Mouse (Mus musculus): ENCODE results near the gene Hacd2. TPM values are rescaled to one million over a fixed set of nuclear protein-coding genes. Genes with fewer than 3 reads are reported as not detected.
A peak's percentile ranks its signal among the peaks of the same experiment; 100 is the strongest.

Gene Hacd2
- polyA plus RNA-seq, 1 experiment from 2014 or later, result 28.9 TPM

- H3K9ac ChIP-seq (replicated peaks; ENCODE audit: low read depth, low read length), result no peak overlapping the region
- no peaks in the 10 kb centered on the region for H3K9me3 ChIP-seq (ENCODE audit: control insufficient read depth, low read length)
- no peaks in the 10 kb centered on the region for H3K27me3 ChIP-seq (ENCODE audit: control insufficient read depth, insufficient read depth, low read length)
- peak overlapping the region; percentile 31; the same call in 1 of the 2 replicates for H3K4me2 ChIP-seq (ENCODE audit: low read depth, low read length)
- ATAC-seq (ENCODE audit: low read depth), result no peak
- no peak overlapping the region for H3K4me3 ChIP-seq (ENCODE audit: low read depth, low read length)
- H3K36me3 ChIP-seq (ENCODE audit: control insufficient read depth, insufficient read depth, low read length), result no peaks in the 10 kb centered on the region
- no peaks in the 10 kb centered on the region; the same call in 1 of the 2 replicates for H3K4me1 ChIP-seq (ENCODE audit: control insufficient read depth, insufficient read depth, low read length)
- WGBS, result 45% methylated on average over 11 of the region's 11 CpGs
- no peak overlapping the region for H3K27ac ChIP-seq (ENCODE audit: low read depth, low read length)
Measured at GRCm38 (mm10) chr16:34999986-35000385, 22.2 kb upstream of the Hacd2 start.

- no peaks in the 10 kb centered on the region for H3K36me3 ChIP-seq (ENCODE audit: control insufficient read depth, insufficient read depth, low read length)
- H3K4me3 ChIP-seq (ENCODE audit: low read depth, low read length), result no peak overlapping the region
- peak overlapping the region; percentile 31; the same call in 1 of the 2 replicates for H3K4me2 ChIP-seq (ENCODE audit: low read depth, low read length)
- no peak for ATAC-seq (ENCODE audit: low read depth)
- no peaks in the 10 kb centered on the region; the same call in 1 of the 2 replicates for H3K4me1 ChIP-seq (ENCODE audit: control insufficient read depth, insufficient read depth, low read length)
- no peak overlapping the region for H3K27ac ChIP-seq (ENCODE audit: low read depth, low read length)
- no peaks in the 10 kb centered on the region for H3K9me3 ChIP-seq (ENCODE audit: control insufficient read depth, low read length)
- no peaks in the 10 kb centered on the region for H3K27me3 ChIP-seq (ENCODE audit: control insufficient read depth, insufficient read depth, low read length)
- 2% methylated on average over 10 of the region's 10 CpGs for WGBS
- H3K9ac ChIP-seq (replicated peaks; ENCODE audit: low read depth, low read length), result no peak overlapping the region
Measured at GRCm38 (mm10) chr16:35000923-35001560, 21.2 kb upstream of the Hacd2 start.

GRCm38 (mm10) chr16:35004356-35004755, 17.9 kb upstream of the Hacd2 start:
- no peaks in the 10 kb centered on the region for H3K36me3 ChIP-seq (ENCODE audit: control insufficient read depth, insufficient read depth, low read length)
- no peaks in the 10 kb centered on the region; the same call in 1 of the 2 replicates for H3K4me1 ChIP-seq (ENCODE audit: control insufficient read depth, insufficient read depth, low read length)
- no peak overlapping the region for H3K4me3 ChIP-seq (ENCODE audit: low read depth, low read length)
- no peak overlapping the region for H3K27ac ChIP-seq (ENCODE audit: low read depth, low read length)
- no peak overlapping the region for H3K4me2 ChIP-seq (ENCODE audit: low read depth, low read length)
- ATAC-seq (ENCODE audit: low read depth), result no peak
- no peak overlapping the region for H3K9ac ChIP-seq (replicated peaks; ENCODE audit: low read depth, low read length)
- no peaks in the 10 kb centered on the region for H3K9me3 ChIP-seq (ENCODE audit: control insufficient read depth, low read length)
- H3K27me3 ChIP-seq (ENCODE audit: control insufficient read depth, insufficient read depth, low read length), result no peaks in the 10 kb centered on the region
- WGBS, result 82% methylated on average over 5 of the region's 5 CpGs

GRCm38 (mm10) chr16:35004756-35005155, 17.5 kb upstream of the Hacd2 start:
- no peaks in the 10 kb centered on the region for H3K27me3 ChIP-seq (ENCODE audit: control insufficient read depth, insufficient read depth, low read length)
- ATAC-seq (ENCODE audit: low read depth), result no peak
- no peak overlapping the region for H3K27ac ChIP-seq (ENCODE audit: low read depth, low read length)
- H3K4me1 ChIP-seq (ENCODE audit: control insufficient read depth, insufficient read depth, low read length), result no peaks in the 10 kb centered on the region; the same call in 1 of the 2 replicates
- H3K9me3 ChIP-seq (ENCODE audit: control insufficient read depth, low read length), result no peaks in the 10 kb centered on the region
- no peak overlapping the region for H3K4me3 ChIP-seq (ENCODE audit: low read depth, low read length)
- H3K4me2 ChIP-seq (ENCODE audit: low read depth, low read length), result no peak overlapping the region
- no peak overlapping the region for H3K9ac ChIP-seq (replicated peaks; ENCODE audit: low read depth, low read length)
- no peaks in the 10 kb centered on the region for H3K36me3 ChIP-seq (ENCODE audit: control insufficient read depth, insufficient read depth, low read length)
- WGBS, result 87% methylated on average over 2 of the region's 2 CpGs

- no peak overlapping the region for H3K9ac ChIP-seq (replicated peaks; ENCODE audit: low read depth, low read length)
- 91% methylated on average over 5 of the region's 5 CpGs for WGBS
- no peak for ATAC-seq (ENCODE audit: low read depth)
- H3K27ac ChIP-seq (ENCODE audit: low read depth, low read length), result no peak overlapping the region
- H3K4me3 ChIP-seq (ENCODE audit: low read depth, low read length), result no peak overlapping the region
- no peaks in the 10 kb centered on the region for H3K27me3 ChIP-seq (ENCODE audit: control insufficient read depth, insufficient read depth, low read length)
- H3K4me2 ChIP-seq (ENCODE audit: low read depth, low read length), result no peak overlapping the region
- H3K4me1 ChIP-seq (ENCODE audit: control insufficient read depth, insufficient read depth, low read length), result no peaks in the 10 kb centered on the region
- H3K36me3 ChIP-seq (ENCODE audit: control insufficient read depth, insufficient read depth, low read length), result no peaks in the 10 kb centered on the region
- H3K9me3 ChIP-seq (ENCODE audit: control insufficient read depth, low read length), result no peaks in the 10 kb centered on the region
Measured at GRCm38 (mm10) chr16:35006251-35006650, 16.0 kb upstream of the Hacd2 start.

GRCm38 (mm10) chr16:35007361-35007760, 14.9 kb upstream of the Hacd2 start:
- 73% methylated on average over 1 of the region's 1 CpGs for WGBS

GRCm38 (mm10) chr16:35008447-35008846, 13.8 kb upstream of the Hacd2 start:
- Histone ChIP-seq H3K4me2 (ENCODE audit: low read depth, low read length) (no peak overlapping the region), H3K27ac (ENCODE audit: low read depth, low read length) (no peak overlapping the region), H3K27me3 (ENCODE audit: control insufficient read depth, insufficient read depth, low read length) (no peaks in the 10 kb centered on the region), H3K36me3 (ENCODE audit: control insufficient read depth, insufficient read depth, low read length) (no peaks in the 10 kb centered on the region), H3K9ac (replicated peaks; ENCODE audit: low read depth, low read length) (no peak overlapping the region), H3K4me1 (ENCODE audit: control insufficient read depth, insufficient read depth, low read length) (no peaks in the 10 kb centered on the region), H3K4me3 (ENCODE audit: low read depth, low read length) (no peak overlapping the region), H3K9me3 (ENCODE audit: control insufficient read depth, low read length) (no peaks in the 10 kb centered on the region)
- ATAC-seq (ENCODE audit: low read depth), result no peak

More at GRCm38 (mm10) chr16:35007361-35007760, 14.9 kb upstream of the Hacd2 start:
- H3K36me3 ChIP-seq (ENCODE audit: control insufficient read depth, insufficient read depth, low read length), result no peaks in the 10 kb centered on the region
- H3K27me3 ChIP-seq (ENCODE audit: control insufficient read depth, insufficient read depth, low read length), result no peaks in the 10 kb centered on the region
- no peak overlapping the region for H3K27ac ChIP-seq (ENCODE audit: low read depth, low read length)
- no peak overlapping the region for H3K9ac ChIP-seq (replicated peaks; ENCODE audit: low read depth, low read length)
- H3K4me3 ChIP-seq (ENCODE audit: low read depth, low read length), result no peak overlapping the region
- no peaks in the 10 kb centered on the region for H3K4me1 ChIP-seq (ENCODE audit: control insufficient read depth, insufficient read depth, low read length)
- no peaks in the 10 kb centered on the region for H3K9me3 ChIP-seq (ENCODE audit: control insufficient read depth, low read length)
- ATAC-seq (ENCODE audit: low read depth), result no peak
- H3K4me2 ChIP-seq (ENCODE audit: low read depth, low read length), result no peak overlapping the region

- no peaks in the 10 kb centered on the region for H3K9me3 ChIP-seq (ENCODE audit: control insufficient read depth, low read length)
- H3K9ac ChIP-seq (replicated peaks; ENCODE audit: low read depth, low read length), result no peak overlapping the region
- no peak overlapping the region for H3K27ac ChIP-seq (ENCODE audit: low read depth, low read length)
- no peak for ATAC-seq (ENCODE audit: low read depth)
- H3K4me3 ChIP-seq (ENCODE audit: low read depth, low read length), result no peak overlapping the region
- no peak overlapping the region for H3K4me2 ChIP-seq (ENCODE audit: low read depth, low read length)
- H3K36me3 ChIP-seq (ENCODE audit: control insufficient read depth, insufficient read depth, low read length), result no peaks in the 10 kb centered on the region
- H3K27me3 ChIP-seq (ENCODE audit: control insufficient read depth, insufficient read depth, low read length), result no peaks in the 10 kb centered on the region
- H3K4me1 ChIP-seq (ENCODE audit: control insufficient read depth, insufficient read depth, low read length), result no peaks in the 10 kb centered on the region
- WGBS, result 73% methylated on average over 2 of the region's 2 CpGs
Measured at GRCm38 (mm10) chr16:35013501-35013900, 8.7 kb upstream of the Hacd2 start.

- no peaks in the 10 kb centered on the region for H3K36me3 ChIP-seq (ENCODE audit: control insufficient read depth, insufficient read depth, low read length)
- no peaks in the 10 kb centered on the region for H3K4me1 ChIP-seq (ENCODE audit: control insufficient read depth, insufficient read depth, low read length)
- no peak overlapping the region for H3K4me2 ChIP-seq (ENCODE audit: low read depth, low read length)
- H3K27ac ChIP-seq (ENCODE audit: low read depth, low read length), result no peak overlapping the region
- H3K9me3 ChIP-seq (ENCODE audit: control insufficient read depth, low read length), result no peaks in the 10 kb centered on the region
- no peak overlapping the region for H3K9ac ChIP-seq (replicated peaks; ENCODE audit: low read depth, low read length)
- no peak overlapping the region for H3K4me3 ChIP-seq (ENCODE audit: low read depth, low read length)
- 71% methylated on average over 3 of the region's 3 CpGs for WGBS
- H3K27me3 ChIP-seq (ENCODE audit: control insufficient read depth, insufficient read depth, low read length), result no peaks in the 10 kb centered on the region
- no peak for ATAC-seq (ENCODE audit: low read depth)
Measured at GRCm38 (mm10) chr16:35016491-35016890, 5.7 kb upstream of the Hacd2 start.
